Mouse (Mus musculus): Measurements from ENCODE around the gene Prkca. TPM values are rescaled to one million over a fixed set of nuclear protein-coding genes. Genes with fewer than 3 reads are reported as not detected.

Gene Prkca
- polyA plus RNA-seq, 1 experiment = 2.8 TPM

DNA sequence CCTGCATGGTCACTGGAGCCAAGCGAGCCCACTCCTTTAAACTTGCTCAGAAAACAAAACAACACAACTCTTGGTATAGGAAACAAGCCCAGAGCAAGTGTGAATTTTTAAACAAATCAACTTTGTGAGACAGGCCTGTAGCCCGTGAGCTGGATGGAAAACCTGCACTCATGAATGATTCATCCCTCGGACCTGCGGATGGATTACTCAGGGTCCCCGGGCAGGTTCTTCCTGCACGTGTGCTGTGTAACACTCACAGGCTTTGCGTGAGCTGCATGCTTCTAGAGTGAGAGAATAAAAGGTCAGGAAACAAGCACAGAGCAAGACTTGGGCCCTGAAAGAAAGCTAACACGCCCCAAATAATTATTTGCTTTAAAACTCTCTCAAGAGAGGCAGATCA is 126.7 kb downstream of the Prkca start:
- no peak overlapping the region for H3K9ac ChIP-seq (ENCODE audit: low read depth, poor library complexity, severe bottlenecking)
- H3K36me3 ChIP-seq (ENCODE audit: control insufficient read depth, insufficient read depth, low read length, poor library complexity, severe bottlenecking) = no peaks in the 10 kb centered on the region
- TF ChIP-seq EP300 (IDR thresholded peaks at IDR 0.05; ENCODE audit: insufficient read depth, low read depth, low read length) (no peak), POLR2A (IDR thresholded peaks at IDR 0.05; ENCODE audit: insufficient read depth, low read length) (no peak), CTCF (IDR thresholded peaks at IDR 0.05; ENCODE audit: low read depth, low read length) (no peak)
- H3K9me3 ChIP-seq (replicated peaks; ENCODE audit: control insufficient read depth, insufficient read depth, low read length, poor library complexity, severe bottlenecking) = no peaks in the 10 kb centered on the region
- H3K27ac ChIP-seq (ENCODE audit: insufficient read depth, low read length) = no peak overlapping the region
- H3K4me3 ChIP-seq (ENCODE audit: low read depth, low read length) = no peak overlapping the region
- no peaks in the 10 kb centered on the region for H3K4me1 ChIP-seq (ENCODE audit: control insufficient read depth, insufficient read depth, low read length)
- no peaks in the 10 kb centered on the region for H3K27me3 ChIP-seq (ENCODE audit: control insufficient read depth, insufficient read depth, low read length, poor library complexity, severe bottlenecking)

DNA sequence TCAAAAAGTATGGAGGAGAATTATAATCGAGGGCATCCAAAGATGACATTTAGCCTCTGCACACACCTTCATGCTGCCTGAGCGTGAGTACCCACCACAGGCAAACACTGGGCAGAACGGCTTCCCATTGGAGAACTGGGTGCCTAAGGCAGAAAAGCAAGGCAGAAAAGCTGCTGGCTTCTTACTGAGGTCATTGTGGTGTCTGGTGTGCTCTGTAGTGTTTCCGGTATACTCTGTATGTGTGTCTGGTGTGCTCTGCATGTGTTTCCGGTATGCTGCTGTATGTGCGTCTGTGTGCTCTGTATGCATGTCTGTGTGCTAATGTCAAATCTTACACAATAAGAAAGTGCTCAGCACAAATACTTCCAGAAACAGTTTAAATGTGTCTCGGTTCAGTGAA is 127.7 kb downstream of the Prkca start:
- Histone ChIP-seq H3K4me3 (ENCODE audit: low read depth, low read length) (no peak overlapping the region), H3K9me3 (replicated peaks; ENCODE audit: control insufficient read depth, insufficient read depth, low read length, poor library complexity, severe bottlenecking) (no peaks in the 10 kb centered on the region), H3K4me1 (ENCODE audit: control insufficient read depth, insufficient read depth, low read length) (no peaks in the 10 kb centered on the region), H3K27ac (ENCODE audit: insufficient read depth, low read length) (no peak overlapping the region), H3K27me3 (ENCODE audit: control insufficient read depth, insufficient read depth, low read length, poor library complexity, severe bottlenecking) (no peaks in the 10 kb centered on the region), H3K36me3 (ENCODE audit: control insufficient read depth, insufficient read depth, low read length, poor library complexity, severe bottlenecking) (no peaks in the 10 kb centered on the region), H3K9ac (ENCODE audit: low read depth, poor library complexity, severe bottlenecking) (no peak overlapping the region)
- no peak for TF ChIP-seq POLR2A (IDR thresholded peaks at IDR 0.05; ENCODE audit: insufficient read depth, low read length)
- no peak for TF ChIP-seq EP300 (IDR thresholded peaks at IDR 0.05; ENCODE audit: insufficient read depth, low read depth, low read length)
- no peak for TF ChIP-seq CTCF (IDR thresholded peaks at IDR 0.05; ENCODE audit: low read depth, low read length)

DNA sequence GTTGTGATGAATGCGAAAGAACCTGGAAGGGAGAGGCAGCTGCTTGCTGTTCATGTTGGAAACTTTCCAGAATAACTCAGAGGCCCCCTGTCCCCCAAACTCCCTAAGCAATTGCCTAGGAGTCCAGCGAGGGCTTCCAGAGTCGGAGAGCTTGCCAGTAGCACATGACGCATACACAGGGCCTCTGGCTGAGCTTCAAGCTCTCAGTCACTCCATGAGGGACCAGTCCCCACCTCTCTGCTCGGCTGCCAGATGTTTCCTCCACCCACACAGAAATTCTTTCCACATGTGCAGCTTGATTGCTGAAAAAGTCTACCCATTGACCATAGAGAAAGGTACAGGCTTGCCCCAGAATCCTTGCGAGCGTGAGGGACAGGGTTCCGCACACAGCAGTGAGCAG is 128.3 kb downstream of the Prkca start:
- H3K27me3 ChIP-seq (ENCODE audit: control insufficient read depth, insufficient read depth, low read length, poor library complexity, severe bottlenecking) = no peaks in the 10 kb centered on the region
- no peak overlapping the region for H3K27ac ChIP-seq (ENCODE audit: insufficient read depth, low read length)
- H3K4me3 ChIP-seq (ENCODE audit: low read depth, low read length) = no peak overlapping the region
- no peaks in the 10 kb centered on the region for H3K4me1 ChIP-seq (ENCODE audit: control insufficient read depth, insufficient read depth, low read length)
- TF ChIP-seq CTCF (IDR thresholded peaks at IDR 0.05; ENCODE audit: low read depth, low read length) (no peak), POLR2A (IDR thresholded peaks at IDR 0.05; ENCODE audit: insufficient read depth, low read length) (no peak), EP300 (IDR thresholded peaks at IDR 0.05; ENCODE audit: insufficient read depth, low read depth, low read length) (no peak)
- no peaks in the 10 kb centered on the region for H3K9me3 ChIP-seq (replicated peaks; ENCODE audit: control insufficient read depth, insufficient read depth, low read length, poor library complexity, severe bottlenecking)
- H3K36me3 ChIP-seq (ENCODE audit: control insufficient read depth, insufficient read depth, low read length, poor library complexity, severe bottlenecking) = no peaks in the 10 kb centered on the region
- H3K9ac ChIP-seq (ENCODE audit: low read depth, poor library complexity, severe bottlenecking) = no peak overlapping the region

DNA sequence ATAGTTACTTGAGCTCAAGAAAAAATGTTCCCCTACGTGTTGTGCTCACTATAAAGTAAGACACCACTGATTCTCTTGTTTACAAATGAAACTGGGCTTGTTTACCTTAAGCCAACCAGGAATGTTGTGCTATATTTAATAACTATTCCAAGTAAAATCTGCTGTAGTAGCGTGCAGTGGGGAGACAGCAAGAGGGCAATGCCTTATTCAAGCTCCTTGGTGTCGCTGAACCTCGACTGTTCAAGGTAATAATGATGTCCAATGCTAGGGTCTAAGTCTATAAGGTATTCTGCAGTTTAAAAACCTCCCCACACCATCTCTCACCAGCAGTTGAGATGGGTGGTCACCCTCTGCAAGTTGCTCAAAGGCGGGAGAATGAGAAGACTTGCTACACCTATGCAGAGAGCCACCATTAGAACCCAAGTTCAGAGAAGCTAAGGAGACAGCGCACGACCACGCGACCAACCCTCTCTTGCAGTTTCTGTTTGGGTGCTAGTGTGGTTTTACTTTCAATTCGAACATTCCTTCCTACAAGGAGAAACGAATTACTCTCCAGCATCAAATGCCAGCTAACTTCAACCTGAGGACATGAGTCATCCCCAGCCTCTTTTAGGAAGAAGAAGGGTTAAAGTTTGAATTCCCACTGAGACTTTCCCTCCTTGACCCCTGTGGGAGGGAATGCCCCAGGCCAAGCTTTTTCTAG is 129.1 kb downstream of the Prkca start:
- no peak for TF ChIP-seq POLR2A (IDR thresholded peaks at IDR 0.05; ENCODE audit: insufficient read depth, low read length)
- TF ChIP-seq EP300 (IDR thresholded peaks at IDR 0.05; ENCODE audit: insufficient read depth, low read depth, low read length) = no peak
- TF ChIP-seq CTCF (IDR thresholded peaks at IDR 0.05; ENCODE audit: low read depth, low read length) = no peak
- Histone ChIP-seq H3K4me1 (ENCODE audit: control insufficient read depth, insufficient read depth, low read length) (no peaks in the 10 kb centered on the region), H3K9me3 (replicated peaks; ENCODE audit: control insufficient read depth, insufficient read depth, low read length, poor library complexity, severe bottlenecking) (no peaks in the 10 kb centered on the region), H3K4me3 (ENCODE audit: low read depth, low read length) (no peak overlapping the region), H3K27me3 (ENCODE audit: control insufficient read depth, insufficient read depth, low read length, poor library complexity, severe bottlenecking) (no peaks in the 10 kb centered on the region), H3K27ac (ENCODE audit: insufficient read depth, low read length) (no peak overlapping the region), H3K9ac (ENCODE audit: low read depth, poor library complexity, severe bottlenecking) (no peak overlapping the region), H3K36me3 (ENCODE audit: control insufficient read depth, insufficient read depth, low read length, poor library complexity, severe bottlenecking) (no peaks in the 10 kb centered on the region)

DNA sequence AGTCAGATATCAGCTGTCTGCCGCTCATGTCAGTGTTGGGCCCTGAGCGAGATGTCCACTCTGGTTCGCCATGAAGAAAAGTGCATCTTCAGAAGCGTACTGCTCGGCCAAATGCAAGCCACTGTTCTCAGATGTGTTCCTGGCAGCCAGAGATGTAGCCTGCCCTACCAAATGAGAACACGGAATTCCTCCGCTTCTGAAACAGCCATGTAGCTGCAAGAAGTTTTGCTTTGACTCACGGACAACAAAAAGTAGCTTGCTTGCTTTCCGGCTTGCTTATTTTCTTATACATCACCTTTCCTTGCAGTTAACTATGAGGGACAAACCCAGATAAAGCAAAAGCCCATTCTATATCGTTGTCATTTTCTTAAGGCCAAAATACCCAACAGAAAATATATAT is 129.9 kb downstream of the Prkca start:
- H3K9ac ChIP-seq (ENCODE audit: low read depth, poor library complexity, severe bottlenecking) = no peak overlapping the region
- no peaks in the 10 kb centered on the region for H3K27me3 ChIP-seq (ENCODE audit: control insufficient read depth, insufficient read depth, low read length, poor library complexity, severe bottlenecking)
- H3K36me3 ChIP-seq (ENCODE audit: control insufficient read depth, insufficient read depth, low read length, poor library complexity, severe bottlenecking) = no peaks in the 10 kb centered on the region
- no peak overlapping the region for H3K4me3 ChIP-seq (ENCODE audit: low read depth, low read length)
- H3K4me1 ChIP-seq (ENCODE audit: control insufficient read depth, insufficient read depth, low read length) = no peaks in the 10 kb centered on the region
- no peak overlapping the region for H3K27ac ChIP-seq (ENCODE audit: insufficient read depth, low read length)
- no peaks in the 10 kb centered on the region for H3K9me3 ChIP-seq (replicated peaks; ENCODE audit: control insufficient read depth, insufficient read depth, low read length, poor library complexity, severe bottlenecking)
- TF ChIP-seq CTCF (IDR thresholded peaks at IDR 0.05; ENCODE audit: low read depth, low read length) (no peak), EP300 (IDR thresholded peaks at IDR 0.05; ENCODE audit: insufficient read depth, low read depth, low read length) (no peak), POLR2A (IDR thresholded peaks at IDR 0.05; ENCODE audit: insufficient read depth, low read length) (no peak)

DNA sequence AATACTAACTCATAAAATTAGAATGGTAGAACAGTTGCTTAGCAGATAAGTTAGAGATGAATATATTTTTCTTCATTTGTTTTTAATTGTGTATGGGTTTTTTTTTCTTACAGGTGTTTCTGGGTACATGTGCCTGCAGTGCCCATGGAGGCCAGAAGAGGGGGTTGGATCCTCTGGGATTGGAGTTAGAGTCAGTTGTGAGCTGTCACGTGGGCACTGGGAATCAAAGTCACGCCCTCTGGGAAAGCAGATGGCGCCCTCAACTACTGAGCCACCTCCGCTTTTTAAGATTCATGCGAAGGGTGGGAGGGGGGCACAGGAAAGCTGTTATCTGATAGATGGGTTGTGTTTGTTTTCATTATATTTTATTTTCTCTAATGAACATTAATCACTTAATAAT is 131.1 kb downstream of the Prkca start:
- no peaks in the 10 kb centered on the region for H3K4me1 ChIP-seq (ENCODE audit: control insufficient read depth, insufficient read depth, low read length)
- TF ChIP-seq CTCF (IDR thresholded peaks at IDR 0.05; ENCODE audit: low read depth, low read length) (no peak), EP300 (IDR thresholded peaks at IDR 0.05; ENCODE audit: insufficient read depth, low read depth, low read length) (no peak), POLR2A (IDR thresholded peaks at IDR 0.05; ENCODE audit: insufficient read depth, low read length) (no peak)
- no peak overlapping the region for H3K9ac ChIP-seq (ENCODE audit: low read depth, poor library complexity, severe bottlenecking)
- H3K36me3 ChIP-seq (ENCODE audit: control insufficient read depth, insufficient read depth, low read length, poor library complexity, severe bottlenecking) = no peaks in the 10 kb centered on the region
- H3K27ac ChIP-seq (ENCODE audit: insufficient read depth, low read length) = no peak overlapping the region
- H3K27me3 ChIP-seq (ENCODE audit: control insufficient read depth, insufficient read depth, low read length, poor library complexity, severe bottlenecking) = no peaks in the 10 kb centered on the region
- no peaks in the 10 kb centered on the region for H3K9me3 ChIP-seq (replicated peaks; ENCODE audit: control insufficient read depth, insufficient read depth, low read length, poor library complexity, severe bottlenecking)
- no peak overlapping the region for H3K4me3 ChIP-seq (ENCODE audit: low read depth, low read length)
